Mouse (Mus musculus) adrenal gland, adult 2 months (tissue): ENCODE results near the gene Hmga2. TPM values are rescaled to one million over a fixed set of nuclear protein-coding genes. Genes with fewer than 3 reads are reported as not detected.
"Not testable (repeated sequence)": the region's sequence is repeated elsewhere in the genome, so short reads cannot be mapped to it uniquely, and the experiment has no call there.

Experiments used
- DNase-seq: peaks from one replicate; pipeline ENCODE4 v3.0.0; 2021
- polyA plus RNA-seq: library from polyadenylated mRNA; depleted of rRNA; stranded (reverse); fragments of >200 nt; gene quantifications from 2 replicates; pipeline ENCODE4 v1.2.3, GENCODE M21; 2012
- total RNA-seq, 2 experiments: library from RNA; stranded (reverse); gene quantifications; 2 replicates each; pipeline ENCODE4 v1.2.3; 2021

Hmga2 gene
- total and polyA plus RNA-seq, 3 experiments = 0.88 to 4.6 (median 3.2) TPM

GRCm38 (mm10) chr10:120394740-120395139, 81.5 kb downstream of the Hmga2 start:
- DNase-seq = no peak

GRCm38 (mm10) chr10:120391971-120392716, 84.1 kb downstream of the Hmga2 start:
- DNase-seq = no peak

GRCm38 (mm10) chr10:120390912-120391835, 85.1 kb downstream of the Hmga2 start:
- no peak for DNase-seq

- no peak for DNase-seq
Observed at GRCm38 (mm10) chr10:120389707-120390106, 86.6 kb downstream of the Hmga2 start.

- no peak for DNase-seq
Observed at GRCm38 (mm10) chr10:120388966-120389365, 87.3 kb downstream of the Hmga2 start.

GRCm38 (mm10) chr10:120388400-120388871, 87.8 kb downstream of the Hmga2 start:
- peak; percentile 49 for DNase-seq

GRCm38 (mm10) chr10:120387105-120387504, 89.2 kb downstream of the Hmga2 start:
- DNase-seq = no peak

- peak; percentile 76 for DNase-seq
Observed at GRCm38 (mm10) chr10:120384797-120385600, 91.3 kb downstream of the Hmga2 start.

- no peak for DNase-seq
Observed at GRCm38 (mm10) chr10:120384040-120384439, 92.2 kb downstream of the Hmga2 start.

- DNase-seq = no peak
Observed at GRCm38 (mm10) chr10:120377795-120378194, 98.5 kb downstream of the Hmga2 start.

- DNase-seq = peak; percentile 87
Observed at GRCm38 (mm10) chr10:120377327-120377752, 98.9 kb downstream of the Hmga2 start.

GRCm38 (mm10) chr10:120375438-120375837, 100.8 kb downstream of the Hmga2 start:
- no peak for DNase-seq

GRCm38 (mm10) chr10:120371215-120371614, 105.1 kb downstream of the Hmga2 start:
- DNase-seq = no peak

- no peak for DNase-seq
Observed at GRCm38 (mm10) chr10:120369187-120369805, 107.0 kb downstream of the Hmga2 start.

- not testable (repeated sequence) for DNase-seq
Observed at GRCm38 (mm10) chr10:120366173-120366592, 110.1 kb downstream of the Hmga2 start.

GRCm38 (mm10) chr10:120365380-120366172, 110.7 kb downstream of the Hmga2 start:
- DNase-seq = no peak

GRCm38 (mm10) chr10:120363983-120364582, 112.2 kb downstream of the Hmga2 start:
- no peak for DNase-seq

GRCm38 (mm10) chr10:120363298-120363982, 112.8 kb downstream of the Hmga2 start:
- DNase-seq = not testable (repeated sequence)

GRCm38 (mm10) chr10:120354523-120355030, 121.7 kb downstream of the Hmga2 start:
- DNase-seq = no peak
